Comparison of ENCODE assay signal across 20 mouse cellular contexts in the genomic region with DNA sequence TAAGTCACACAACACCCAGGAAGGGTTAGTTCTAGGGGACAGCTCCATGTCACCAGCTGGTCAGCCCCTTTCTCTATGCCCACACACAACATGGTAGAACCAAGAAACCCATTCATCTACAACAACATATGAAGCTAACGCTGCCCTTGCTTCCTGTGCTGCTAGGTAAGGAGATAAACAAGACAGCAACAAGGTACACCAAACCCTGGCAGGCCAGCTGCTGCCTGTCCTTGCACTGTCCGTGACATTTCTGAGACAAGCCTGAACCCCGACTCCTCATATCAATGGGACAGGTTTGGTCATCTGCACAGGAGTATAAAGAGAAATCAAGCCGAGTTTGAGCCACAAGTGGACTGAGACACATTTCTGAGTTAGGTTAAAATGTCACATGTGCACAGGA. TPM values are rescaled to one million over a fixed set of nuclear protein-coding genes. Genes with fewer than 3 reads are reported as not detected.
A peak's percentile ranks its signal among the peaks of the same experiment; 100 is the strongest.
DNase-seq lines count a peak whose midpoint lies in the region; ATAC-seq and TF ChIP-seq lines count a peak whose summit lies in the region.
"Had no signal": no experiment of that assay in that cellular context is flagged by ENCODE, and none has a peak within 500 bp of the region (broad histone marks: within the 10 kb centered on the region; RNA-seq: fewer than 3 reads in every experiment).

No protein-coding gene starts in this region.

- 92% methylated on average over 4 of the region's 4 CpGs for WGBS in forebrain, embryonic 15.5 days
- 90% methylated on average over 4 of the region's 4 CpGs for WGBS in forebrain, embryonic 11.5 days
- WGBS in hindbrain, embryonic 15.5 days, result 90% methylated on average over 4 of the region's 4 CpGs
- 92% methylated on average over 4 of the region's 4 CpGs for WGBS in hindbrain, embryonic 11.5 days

- no peak overlapping the region for H3K9ac ChIP-seq in forebrain, embryonic 15.5 days (replicated peaks)
- no peak overlapping the region for H3K9ac ChIP-seq in forebrain, embryonic 11.5 days (ENCODE audit: low read length)
- H3K9ac ChIP-seq in hindbrain, embryonic 15.5 days, result no peak overlapping the region
- no peak overlapping the region for H3K9ac ChIP-seq in hindbrain, embryonic 11.5 days (ENCODE audit: low read depth, low read length)

- no peak for TF ChIP-seq CTCF in embryonic fibroblast, embryonic 13.5 days (IDR thresholded peaks at IDR 0.05; ENCODE audit: borderline replicate concordance, insufficient read depth, low read length)

- H3K4me2 ChIP-seq in forebrain, embryonic 15.5 days (replicated peaks), result no peak overlapping the region
- H3K4me2 ChIP-seq in forebrain, embryonic 11.5 days (ENCODE audit: low read depth, low read length, severe bottlenecking), result no peak overlapping the region
- H3K4me2 ChIP-seq in hindbrain, embryonic 15.5 days, result no peak overlapping the region
- H3K4me2 ChIP-seq in hindbrain, embryonic 11.5 days (replicated peaks; ENCODE audit: low read depth, low read length), result no peak overlapping the region

- H3K27ac ChIP-seq in forebrain, embryonic 15.5 days (replicated peaks), result peak overlapping the region; percentile 89
- H3K27ac ChIP-seq in forebrain, embryonic 11.5 days (ENCODE audit: low read depth, low read length), result no peak overlapping the region
- H3K27ac ChIP-seq in hindbrain, embryonic 15.5 days (replicated peaks), result peak overlapping the region; percentile 79; the same call in 1 of the 2 replicates
- H3K27ac ChIP-seq in hindbrain, embryonic 11.5 days (ENCODE audit: low read depth, low read length), result no peak overlapping the region
- peak overlapping the region; percentile 39; the same call in 1 of the 2 replicates for H3K27ac ChIP-seq in embryonic fibroblast, embryonic 13.5 days (ENCODE audit: insufficient read depth, low read length)
- H3K27ac ChIP-seq: embryonic facial prominence, embryonic 10.5 days; heart, embryonic 10.5 days had no signal

- peaks cover 20% of the 10 kb centered on the region for H3K4me1 ChIP-seq in forebrain, embryonic 15.5 days
- no peaks in the 10 kb centered on the region for H3K4me1 ChIP-seq in forebrain, embryonic 11.5 days (replicated peaks; ENCODE audit: control insufficient read depth, insufficient read depth, low read length)
- peaks cover 13% of the 10 kb centered on the region for H3K4me1 ChIP-seq in hindbrain, embryonic 15.5 days (replicated peaks)
- H3K4me1 ChIP-seq in hindbrain, embryonic 11.5 days (replicated peaks; ENCODE audit: control insufficient read depth, insufficient read depth, low read length), result no peaks in the 10 kb centered on the region
- H3K4me1 ChIP-seq in embryonic fibroblast, embryonic 13.5 days (ENCODE audit: control insufficient read depth, insufficient read depth, low read length), result peaks cover 5% of the 10 kb centered on the region; the same call in 1 of the 2 replicates
- H3K4me1 ChIP-seq: embryonic facial prominence, embryonic 10.5 days; heart, embryonic 10.5 days had no signal

- H3K36me3 ChIP-seq in forebrain, embryonic 15.5 days, result peaks cover 42% of the 10 kb centered on the region
- peaks cover 2% of the 10 kb centered on the region for H3K36me3 ChIP-seq in forebrain, embryonic 11.5 days (ENCODE audit: control insufficient read depth, insufficient read depth, low read length)
- peaks cover 50% of the 10 kb centered on the region for H3K36me3 ChIP-seq in hindbrain, embryonic 15.5 days
- H3K36me3 ChIP-seq in hindbrain, embryonic 11.5 days (ENCODE audit: control insufficient read depth, insufficient read depth, low read length), result peaks cover 6% of the 10 kb centered on the region; the same call in 1 of the 2 replicates

- no peaks in the 10 kb centered on the region for H3K27me3 ChIP-seq in forebrain, embryonic 15.5 days
- no peaks in the 10 kb centered on the region for H3K27me3 ChIP-seq in forebrain, embryonic 11.5 days (ENCODE audit: control insufficient read depth, insufficient read depth, low read length)
- no peaks in the 10 kb centered on the region for H3K27me3 ChIP-seq in hindbrain, embryonic 15.5 days
- H3K27me3 ChIP-seq in hindbrain, embryonic 11.5 days (ENCODE audit: control insufficient read depth, insufficient read depth, low read length), result no peaks in the 10 kb centered on the region

- ATAC-seq in forebrain, embryonic 15.5 days (replicated peaks), result no peak
- no peak for ATAC-seq in forebrain, embryonic 11.5 days (replicated peaks; ENCODE audit: low FRiP score)
- no peak for ATAC-seq in hindbrain, embryonic 15.5 days (ENCODE audit: low FRiP score, low read depth)
- ATAC-seq in hindbrain, embryonic 11.5 days (ENCODE audit: low FRiP score), result no peak
- ATAC-seq: inflammation-experienced regulatory T-cells, adult 6 months; intestine, postnatal 0 days had no signal

- TF ChIP-seq POLR2A in embryonic fibroblast, embryonic 13.5 days (IDR thresholded peaks at IDR 0.05; ENCODE audit: low read depth, low read length), result no peak

- peak; percentile 62 for DNase-seq in adrenal gland, adult 2 months
- DNase-seq in adrenal gland, postnatal 4 days (ENCODE audit: low spot score in 2 of 2), result no peak
- DNase-seq in forebrain, embryonic 11.5 days (ENCODE audit: low spot score), result no peak
- no peak for DNase-seq in hindbrain, embryonic 11.5 days (ENCODE audit: low spot score)
- no peak for DNase-seq in heart, adult 9 months (ENCODE audit: low spot score in 2 of 2)
- DNase-seq: cerebellum, adult 18-20 months; cerebellum, adult 9-11 months; gastrocnemius, postnatal 36 days; heart, adult 11 months; heart, postnatal 10 days; heart, postnatal 4 days; kidney, adult 8-10 months had no signal

- no peaks in the 10 kb centered on the region for H3K9me3 ChIP-seq in forebrain, embryonic 15.5 days
- no peaks in the 10 kb centered on the region for H3K9me3 ChIP-seq in forebrain, embryonic 11.5 days (ENCODE audit: control insufficient read depth, low read length)
- H3K9me3 ChIP-seq in hindbrain, embryonic 15.5 days, result no peaks in the 10 kb centered on the region
- H3K9me3 ChIP-seq in hindbrain, embryonic 11.5 days (ENCODE audit: control insufficient read depth, low read length), result no peaks in the 10 kb centered on the region
- H3K9me3 ChIP-seq: embryonic facial prominence, embryonic 10.5 days; heart, embryonic 10.5 days had no signal

- no peak overlapping the region for H3K4me3 ChIP-seq in forebrain, embryonic 15.5 days
- no peak overlapping the region for H3K4me3 ChIP-seq in forebrain, embryonic 11.5 days (ENCODE audit: low read depth, low read length)
- H3K4me3 ChIP-seq in hindbrain, embryonic 15.5 days, result no peak overlapping the region
- no peak overlapping the region for H3K4me3 ChIP-seq in hindbrain, embryonic 11.5 days (ENCODE audit: low read depth, low read length)
- no peak overlapping the region for H3K4me3 ChIP-seq in embryonic fibroblast, embryonic 13.5 days (ENCODE audit: insufficient read depth, low read length)
- H3K4me3 ChIP-seq: embryonic facial prominence, embryonic 10.5 days; erythroblast, embryonic 14.5 days; heart, embryonic 10.5 days had no signal

RNA-seq across cellular contexts. Expression of gene Rspry1, which starts 26.6 kb away (rescaled TPM):
- total RNA-seq in adrenal gland, adult 2 months (2021), result 10 to 100 TPM; 18.6 to 25.3 TPM
- 3.7 and 4.0 TPM in 2 replicates for polyA plus RNA-seq in adrenal gland, adult 2 months (2012; rRNA removed)
- 10 to 100 TPM; 26.2 to 26.7 TPM for total RNA-seq in adrenal gland, postnatal 4 days (2021)
- 50.1 and 52.0 TPM in 2 replicates for polyA plus RNA-seq in forebrain, embryonic 15.5 days (2015; fragmentation: Nextera tagmentation; extraction: Ambion mirVana)
- 53.4 and 55.2 TPM in 2 replicates for polyA plus RNA-seq in forebrain, embryonic 11.5 days (2014; fragmentation: Nextera tagmentation; extraction: Ambion mirVana)
- polyA plus RNA-seq in hindbrain, embryonic 15.5 days (2015; fragmentation: Nextera tagmentation; extraction: Ambion mirVana), result 45.5 and 48.7 TPM in 2 replicates
- 45.5 and 50.4 TPM in 2 replicates for polyA plus RNA-seq in hindbrain, embryonic 11.5 days (2014; fragmentation: Nextera tagmentation; extraction: Ambion mirVana)
- 28.5 and 43.2 TPM in 2 replicates for polyA plus RNA-seq in embryonic fibroblast, embryonic 13.5 days (2011; ENCODE audit: insufficient read length, low read depth, missing spikeins)

RNA-seq across cellular contexts. Expression of gene Fam192a, which starts 26.6 kb away (rescaled TPM):
- total RNA-seq in adrenal gland, adult 2 months (2021), result 10 to 100 TPM; 37.2 to 48.4 TPM
- 20.5 and 31.9 TPM in 2 replicates for polyA plus RNA-seq in adrenal gland, adult 2 months (2012; rRNA removed)
- total RNA-seq in adrenal gland, postnatal 4 days (2021), result 10 to 100 TPM; 43.8 to 50.1 TPM
- polyA plus RNA-seq in forebrain, embryonic 15.5 days (2015; fragmentation: Nextera tagmentation; extraction: Ambion mirVana), result 97.5 and 103 TPM in 2 replicates
- polyA plus RNA-seq in forebrain, embryonic 11.5 days (2014; fragmentation: Nextera tagmentation; extraction: Ambion mirVana), result 102 and 108 TPM in 2 replicates
- 63.8 and 69.1 TPM in 2 replicates for polyA plus RNA-seq in hindbrain, embryonic 15.5 days (2015; fragmentation: Nextera tagmentation; extraction: Ambion mirVana)
- 110 TPM in 2 replicates for polyA plus RNA-seq in hindbrain, embryonic 11.5 days (2014; fragmentation: Nextera tagmentation; extraction: Ambion mirVana)
- 52.8 and 54.9 TPM in 2 replicates for polyA plus RNA-seq in embryonic fibroblast, embryonic 13.5 days (2011; ENCODE audit: insufficient read length, low read depth, missing spikeins)

RNA-seq across cellular contexts. Expression of gene Cpne2, which starts 42.4 kb away (rescaled TPM):
- total RNA-seq in adrenal gland, adult 2 months (2021), result 10 to 100 TPM; 17.2 to 26.0 TPM
- 82.7 and 87.2 TPM in 2 replicates for polyA plus RNA-seq in adrenal gland, adult 2 months (2012; rRNA removed)
- total RNA-seq in adrenal gland, postnatal 4 days (2021), result 10 to 100 TPM; 18.1 to 20.4 TPM
- polyA plus RNA-seq in forebrain, embryonic 15.5 days (2015; fragmentation: Nextera tagmentation; extraction: Ambion mirVana), result 22.4 and 24.8 TPM in 2 replicates
- polyA plus RNA-seq in forebrain, embryonic 11.5 days (2014; fragmentation: Nextera tagmentation; extraction: Ambion mirVana), result 19.9 and 23.1 TPM in 2 replicates
- 19.4 and 26.4 TPM in 2 replicates for polyA plus RNA-seq in hindbrain, embryonic 15.5 days (2015; fragmentation: Nextera tagmentation; extraction: Ambion mirVana)
- 9.8 and 10.1 TPM in 2 replicates for polyA plus RNA-seq in hindbrain, embryonic 11.5 days (2014; fragmentation: Nextera tagmentation; extraction: Ambion mirVana)
- 29.5 and 30.7 TPM in 2 replicates for polyA plus RNA-seq in embryonic fibroblast, embryonic 13.5 days (2011; ENCODE audit: insufficient read length, low read depth, missing spikeins)

Comparison
In these comparisons a context has a peak if more than half of its experiments do, and no peak if none do; other contexts are left out.
1. H3K27ac ChIP-seq: peak in forebrain, embryonic 15.5 days (single experiment), hindbrain, embryonic 15.5 days (single experiment) and embryonic fibroblast, embryonic 13.5 days (single experiment); none in forebrain, embryonic 11.5 days (single experiment) and hindbrain, embryonic 11.5 days (single experiment).